Mouse (Mus musculus) ES-E14 (cell line): ENCODE measurements at regions not wholly inside any gene's neighbourhood (a gene's known extent, or its start where the extent isn't known, plus 50 kb on each side); places are given as distances from the start of the nearest gene placed in this dataset.

Source experiments
- DNase-seq: peaks from one replicate; pipeline ENCODE4 v3.0.0-alpha.2; 2013; ENCODE audit warnings: low read depth, low spot score
- H3K27ac ChIP-seq: 2 replicates; pipeline ENCODE4 v1.5.1; 2012; ENCODE audit warnings: low read depth, mild to moderate bottlenecking, low read length, moderate library complexity, mixed read lengths; ENCODE audit not compliant: poor library complexity, insufficient read depth, severe bottlenecking
- H3K36me3 ChIP-seq: 2 replicates; pipeline ENCODE4 v1.6.1; 2012; ENCODE audit warnings: mild to moderate bottlenecking, low read length, moderate library complexity, mixed read lengths; ENCODE audit not compliant: control insufficient read depth, poor library complexity, insufficient read depth, severe bottlenecking
- H3K4me1 ChIP-seq, 2 experiments: fragments of 150-350 bp in 1 of 2; sonication (generic) in 1 of 2; 2 replicates each; pipeline ENCODE4 v1.6.1; 2012; ENCODE audit warnings: low read length in 2 of 2, mild to moderate bottlenecking in 1 of 2, mixed read lengths in 1 of 2; ENCODE audit not compliant: control insufficient read depth in 2 of 2, insufficient read depth in 2 of 2, poor library complexity in 1 of 2
- H3K4me3 ChIP-seq, 2 experiments: fragments of 150-350 bp in 1 of 2; sonication (generic) in 1 of 2; 2 replicates each; pipeline ENCODE4 v1.5.1; 2012; ENCODE audit warnings: low read length in 2 of 2, low read depth in 1 of 2, mild to moderate bottlenecking in 1 of 2, mixed read lengths in 1 of 2; ENCODE audit not compliant: insufficient read depth in 1 of 2, poor library complexity in 1 of 2, severe bottlenecking in 1 of 2
- H3K9ac ChIP-seq: 2 replicates; pipeline ENCODE4 v1.6.1; 2012; ENCODE audit warnings: low read depth, mild to moderate bottlenecking, low read length, mixed read lengths; ENCODE audit not compliant: poor library complexity, insufficient read depth, severe bottlenecking
- H3K9me3 ChIP-seq: fragments of 150-350 bp; sonication (generic); 2 replicates; pipeline ENCODE4 v1.6.1; 2012; ENCODE audit warnings: low read depth, mild to moderate bottlenecking, low read length; ENCODE audit not compliant: control insufficient read depth, insufficient read depth
- CHD2 ChIP-seq: IDR thresholded peaks from 2 replicates; pipeline ENCODE4 v1.6.1; 2014; ENCODE audit warnings: mild to moderate bottlenecking, low read depth, low read length, inconsistent platforms
- HCFC1 ChIP-seq: IDR thresholded peaks from 2 replicates; pipeline ENCODE4 v1.6.1; 2012; ENCODE audit warnings: low read length, inconsistent platforms, borderline replicate concordance; ENCODE audit not compliant: insufficient read depth
- MAFK ChIP-seq: IDR thresholded peaks from 2 replicates; pipeline ENCODE4 v1.6.1; 2014; ENCODE audit warnings: mild to moderate bottlenecking, low read depth, low read length, inconsistent platforms; ENCODE audit not compliant: insufficient read depth
- ZC3H11A ChIP-seq: IDR thresholded peaks from 2 replicates; pipeline ENCODE4 v1.6.1; 2012; ENCODE audit warnings: low read depth, mild to moderate bottlenecking, inconsistent platforms, low read length, borderline replicate concordance
- ZNF384 ChIP-seq: IDR thresholded peaks from 2 replicates; pipeline ENCODE4 v1.6.1; 2012; ENCODE audit warnings: low read depth, low read length, inconsistent platforms
- in situ Hi-C, 2 experiments: fragments of 600-800 bp; cut with MboI; formaldehyde crosslinking; loops; one replicate each; pipeline ENCODE4 v1.15.1; 2025; ENCODE audit warnings: low sequenced_read_pairs in 2 of 2, inconsistent platforms in 1 of 2; ENCODE audit not compliant: unreplicated experiment in 2 of 2

DNA sequence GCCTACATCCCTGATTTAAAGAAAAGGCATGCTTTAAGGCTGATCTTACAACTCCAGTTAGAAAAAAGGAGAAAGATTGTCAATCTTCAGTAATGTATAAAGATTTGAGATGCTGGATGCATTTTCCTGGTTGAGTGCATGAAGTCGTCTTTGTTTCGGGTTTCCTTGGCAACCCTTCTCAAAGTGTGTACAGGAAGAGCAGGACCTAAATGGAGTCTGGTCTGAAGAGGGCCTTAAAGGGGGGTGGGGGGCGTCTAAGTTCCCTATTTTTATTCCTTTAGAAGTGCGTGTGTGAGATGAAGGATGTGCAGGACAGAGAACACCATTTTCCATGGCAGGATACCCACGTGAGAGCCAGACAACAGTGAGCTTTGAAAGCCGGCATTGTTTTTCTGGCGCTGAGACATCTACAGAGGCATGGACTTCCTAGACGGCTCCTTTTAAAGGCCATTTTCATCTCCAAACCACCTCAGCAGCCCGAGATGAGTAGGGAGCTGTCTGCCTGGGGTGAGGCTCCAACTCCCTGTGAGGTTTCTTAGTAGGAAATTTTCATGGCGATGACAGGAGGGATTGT is 319.2 kb upstream of the G2e3 start:
- peaks cover 0 to 1% of the 10 kb centered on the region in 2 experiments; a peak in 1 of 4 replicates for H3K4me1 ChIP-seq
- DNase-seq, result no peak
- no peak overlapping the region for H3K9ac ChIP-seq
- no peaks in the 10 kb centered on the region for H3K36me3 ChIP-seq
- in situ Hi-C loops, result no loop called here
- no peaks in the 10 kb centered on the region for H3K9me3 ChIP-seq
- TF ChIP-seq HCFC1, result no peak
- no peak for TF ChIP-seq ZC3H11A
- no peak for TF ChIP-seq MAFK
- no peak for TF ChIP-seq CHD2
- TF ChIP-seq ZNF384, result no peak
- H3K4me3 ChIP-seq, result no peak overlapping the region
- H3K27ac ChIP-seq, result no peak overlapping the region

DNA sequence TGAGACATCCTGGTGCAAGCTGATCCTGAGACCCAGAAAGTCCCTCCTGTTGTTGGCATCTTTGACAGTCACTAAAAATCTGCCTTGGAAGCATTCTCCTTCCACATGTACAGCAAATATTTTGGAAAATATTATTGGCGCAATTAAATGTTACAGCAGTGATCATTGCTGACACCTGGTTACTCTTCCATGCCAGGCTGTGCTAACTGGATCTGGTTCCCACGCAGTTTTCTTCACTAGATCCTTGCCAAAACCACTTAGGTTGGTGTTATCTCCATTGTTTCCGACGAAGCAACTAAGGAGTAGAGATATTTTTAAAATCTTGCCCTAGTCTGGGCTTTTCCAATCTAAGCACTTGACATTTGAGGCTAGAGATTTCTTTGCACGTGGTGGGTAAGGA is 321.8 kb upstream of the G2e3 start:
- no peak overlapping the region for H3K4me3 ChIP-seq

DNA sequence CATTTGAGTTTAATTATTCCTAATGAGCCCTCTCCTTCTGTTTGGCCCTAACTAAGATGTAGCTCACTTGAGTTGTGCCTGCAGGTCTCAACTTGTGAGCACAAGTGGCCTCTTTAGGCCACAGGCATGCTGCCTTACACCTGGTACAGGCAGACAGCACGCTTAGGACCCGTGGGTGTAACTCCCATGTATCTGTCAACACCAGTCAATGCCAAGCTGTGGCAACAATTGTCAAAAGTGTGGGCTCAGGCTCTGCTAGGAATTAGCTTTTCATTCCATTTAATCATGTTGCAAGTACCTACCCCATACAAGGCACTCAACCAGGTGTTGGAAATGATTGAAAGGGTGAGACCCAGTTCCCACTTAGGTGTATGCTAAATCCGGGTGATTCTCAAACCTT is 322.3 kb upstream of the G2e3 start:
- peaks cover 0 to 1% of the 10 kb centered on the region in 2 experiments; a peak in 1 of 4 replicates for H3K4me1 ChIP-seq

More for the DNA sequence above, 321.8 kb upstream of the G2e3 start:
- H3K9me3 ChIP-seq, result no peaks in the 10 kb centered on the region
- no peak overlapping the region for H3K27ac ChIP-seq
- in situ Hi-C loops, result no loop called here
- no peaks in the 10 kb centered on the region for H3K36me3 ChIP-seq
- H3K9ac ChIP-seq, result no peak overlapping the region
- peaks cover 0 to 1% of the 10 kb centered on the region in 2 experiments; a peak in 1 of 4 replicates for H3K4me1 ChIP-seq
- no peak for TF ChIP-seq HCFC1
- no peak for TF ChIP-seq ZC3H11A
- no peak for DNase-seq

DNA sequence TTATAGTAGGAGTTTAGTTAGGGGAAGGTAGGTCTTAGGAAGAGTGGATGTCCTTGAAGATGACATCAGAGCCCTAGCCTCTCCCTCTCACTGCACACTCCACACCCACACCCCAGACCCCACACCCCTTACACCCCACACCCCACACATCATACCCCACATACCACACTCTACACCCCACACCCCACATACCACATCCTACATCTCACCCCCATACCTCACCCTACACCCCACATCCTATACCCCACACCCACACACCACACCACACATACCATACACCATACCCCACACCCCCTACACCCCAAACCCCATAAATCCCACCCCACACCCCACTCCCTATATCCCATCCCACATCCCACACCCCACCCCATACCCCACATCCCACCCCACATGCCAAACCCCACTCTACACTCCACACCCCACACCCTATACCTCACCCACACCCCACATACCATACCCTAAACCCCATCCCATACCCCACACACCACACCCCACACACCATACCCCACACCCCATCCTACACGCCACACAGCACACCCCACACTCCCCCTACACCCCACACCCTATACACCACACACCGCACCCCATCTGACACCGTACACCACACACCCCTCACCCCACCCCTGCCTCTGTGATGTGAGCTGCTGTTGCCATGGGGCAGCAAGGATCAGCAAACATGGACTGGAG is 323.7 kb upstream of the G2e3 start:
- in situ Hi-C loops, result no loop called here
- Histone ChIP-seq H3K4me3 (no peak overlapping the region), H3K4me1 (peaks cover 0 to 1% of the 10 kb centered on the region in 2 experiments; a peak in 1 of 4 replicates), H3K9ac (no peak overlapping the region), H3K36me3 (no peaks in the 10 kb centered on the region), H3K27ac (no peak overlapping the region), H3K9me3 (no peaks in the 10 kb centered on the region)
- no peak for DNase-seq
- no peak for TF ChIP-seq HCFC1
- TF ChIP-seq ZNF384, result no peak
- TF ChIP-seq MAFK, result no peak
- TF ChIP-seq CHD2, result no peak
- TF ChIP-seq ZC3H11A, result no peak

More for the DNA sequence above, 322.3 kb upstream of the G2e3 start:
- H3K9ac ChIP-seq, result no peak overlapping the region
- no peaks in the 10 kb centered on the region for H3K36me3 ChIP-seq
- TF ChIP-seq CHD2, result no peak
- no peak for TF ChIP-seq ZNF384
- no peak for TF ChIP-seq HCFC1
- TF ChIP-seq ZC3H11A, result no peak
- no peak for TF ChIP-seq MAFK
- no peak overlapping the region for H3K27ac ChIP-seq
- no peak overlapping the region for H3K4me3 ChIP-seq
- in situ Hi-C loops, result no loop called here
- no peak for DNase-seq
- H3K9me3 ChIP-seq, result no peaks in the 10 kb centered on the region

DNA sequence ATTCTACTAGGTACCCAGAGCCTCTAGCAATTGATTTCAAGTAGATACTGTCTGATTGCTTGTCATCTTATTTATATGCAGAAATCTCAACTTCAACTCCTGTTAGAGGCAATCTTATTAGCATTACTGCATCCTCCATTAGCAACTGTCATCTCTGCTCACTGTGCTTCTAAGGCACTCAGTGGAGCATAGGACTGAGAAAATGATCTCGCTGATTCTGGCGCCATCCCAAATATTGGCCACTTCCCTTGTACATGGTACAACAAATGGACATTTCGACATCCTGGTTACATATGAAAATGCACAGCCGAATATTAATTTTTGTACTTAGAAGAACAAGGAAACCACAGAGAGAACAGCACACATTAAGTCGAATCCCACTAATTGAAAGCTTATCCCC is 329.7 kb upstream of the G2e3 start:
- Histone ChIP-seq H3K27ac (no peak overlapping the region), H3K9me3 (no peaks in the 10 kb centered on the region), H3K4me1 (no peaks in the 10 kb centered on the region), H3K9ac (no peak overlapping the region), H3K4me3 (no peak overlapping the region), H3K36me3 (no peaks in the 10 kb centered on the region)
- no peak for DNase-seq
- in situ Hi-C loops, result no loop called here
- TF ChIP-seq ZNF384 (no peak), CHD2 (no peak), MAFK (no peak), HCFC1 (no peak)
